Mouse (Mus musculus): ENCODE data around the gene Rara. TPM values are rescaled to one million over a fixed set of nuclear protein-coding genes. Genes with fewer than 3 reads are reported as not detected.

Rara gene
- polyA plus RNA-seq, 1 experiment from 2014 or later = 33.4 TPM

GRCm38 (mm10) chr11:98904577-98904976 lies 23.0 kb upstream of the Rara start:
- ATAC-seq (ENCODE audit: insufficient number of reproducible peaks, insufficient read depth, low FRiP score, low read depth) = no peak
- H3K27me3 ChIP-seq (ENCODE audit: control insufficient read depth, insufficient read depth, low read length) = no peaks in the 10 kb centered on the region
- H3K36me3 ChIP-seq (ENCODE audit: control insufficient read depth, insufficient read depth, low read length) = peaks cover 35% of the 10 kb centered on the region
- peaks cover 24 to 47% of the 10 kb centered on the region in 2 experiments for H3K4me1 ChIP-seq (ENCODE audit: control insufficient read depth in 2 of 2, insufficient read depth in 2 of 2, low read length in 2 of 2)
- WGBS = 48% methylated on average over 2 of the region's 2 CpGs
- peak overlapping the region; percentile 33 to 54 for H3K27ac ChIP-seq (replicated peaks in 1 of 2; ENCODE audit: control insufficient read depth in 1 of 2, insufficient read depth in 1 of 2, low read depth in 2 of 2, low read length in 2 of 2)
- no peak overlapping the region for H3K9ac ChIP-seq (ENCODE audit: low read length)
- no peak overlapping the region for H3K4me3 ChIP-seq (ENCODE audit: control insufficient read depth in 1 of 2, insufficient read depth in 1 of 2, low read depth in 1 of 2, low read length in 2 of 2)
- H3K9me3 ChIP-seq (ENCODE audit: control insufficient read depth, low read length) = no peaks in the 10 kb centered on the region
- no peak overlapping the region for H3K4me2 ChIP-seq (ENCODE audit: low read length)

GRCm38 (mm10) chr11:98905033-98905432 lies 22.6 kb upstream of the Rara start:
- H3K4me1 ChIP-seq (ENCODE audit: control insufficient read depth in 2 of 2, insufficient read depth in 2 of 2, low read length in 2 of 2) = peaks cover 24 to 50% of the 10 kb centered on the region in 2 experiments
- 33% methylated on average over 7 of the region's 7 CpGs for WGBS

GRCm38 (mm10) chr11:98905583-98905982 lies 22.0 kb upstream of the Rara start:
- Histone ChIP-seq H3K4me1 (ENCODE audit: control insufficient read depth in 2 of 2, insufficient read depth in 2 of 2, low read length in 2 of 2) (peaks cover 24 to 52% of the 10 kb centered on the region in 2 experiments), H3K36me3 (ENCODE audit: control insufficient read depth, insufficient read depth, low read length) (peaks cover 27% of the 10 kb centered on the region), H3K9ac (ENCODE audit: low read length) (no peak overlapping the region), H3K4me2 (ENCODE audit: low read length) (no peak overlapping the region), H3K4me3 (ENCODE audit: control insufficient read depth in 1 of 2, insufficient read depth in 1 of 2, low read depth in 1 of 2, low read length in 2 of 2) (no peak overlapping the region), H3K9me3 (ENCODE audit: control insufficient read depth, low read length) (no peaks in the 10 kb centered on the region), H3K27ac (replicated peaks in 1 of 2; ENCODE audit: control insufficient read depth in 1 of 2, insufficient read depth in 1 of 2, low read depth in 2 of 2, low read length in 2 of 2) (0 out of 4 replicates have a peak overlapping the region, but pooled peaks of 1 of the 2 experiments have one; percentile 39), H3K27me3 (ENCODE audit: control insufficient read depth, insufficient read depth, low read length) (no peaks in the 10 kb centered on the region)
- WGBS = 65% methylated on average over 4 of the region's 4 CpGs
- no peak for ATAC-seq (ENCODE audit: insufficient number of reproducible peaks, insufficient read depth, low FRiP score, low read depth)

More at GRCm38 (mm10) chr11:98905033-98905432, 22.6 kb upstream of the Rara start:
- ATAC-seq (ENCODE audit: insufficient number of reproducible peaks, insufficient read depth, low FRiP score, low read depth) = no peak
- H3K4me2 ChIP-seq (ENCODE audit: low read length) = no peak overlapping the region
- H3K27me3 ChIP-seq (ENCODE audit: control insufficient read depth, insufficient read depth, low read length) = no peaks in the 10 kb centered on the region
- H3K9me3 ChIP-seq (ENCODE audit: control insufficient read depth, low read length) = no peaks in the 10 kb centered on the region
- no peak overlapping the region for H3K9ac ChIP-seq (ENCODE audit: low read length)
- no peak overlapping the region for H3K4me3 ChIP-seq (ENCODE audit: control insufficient read depth in 1 of 2, insufficient read depth in 1 of 2, low read depth in 1 of 2, low read length in 2 of 2)
- peak overlapping the region in 1 of 2 experiments; percentile 54; a peak in 2 of 4 replicates for H3K27ac ChIP-seq (replicated peaks in 1 of 2; ENCODE audit: control insufficient read depth in 1 of 2, insufficient read depth in 1 of 2, low read depth in 2 of 2, low read length in 2 of 2)
- peaks cover 30% of the 10 kb centered on the region for H3K36me3 ChIP-seq (ENCODE audit: control insufficient read depth, insufficient read depth, low read length)

DNA sequence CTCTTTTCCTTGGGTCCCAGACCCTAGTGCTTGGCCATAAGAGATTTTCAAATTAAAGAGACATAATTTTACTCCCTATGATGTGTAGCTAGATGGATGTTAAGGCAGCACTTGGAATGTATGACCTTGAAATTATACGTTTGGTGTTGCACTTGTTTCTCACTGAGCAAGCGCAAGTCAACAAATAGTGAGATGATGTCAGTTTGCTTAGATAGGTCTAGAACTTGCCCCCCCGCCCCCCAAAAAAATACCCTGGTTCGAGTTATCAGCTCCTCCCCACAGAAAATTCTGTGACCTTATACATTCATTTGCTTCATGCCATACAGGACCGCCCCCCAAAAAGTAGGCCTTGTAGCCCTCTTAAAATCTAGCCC lies 20.6 kb upstream of the Rara start:
- Histone ChIP-seq H3K36me3 (ENCODE audit: control insufficient read depth, insufficient read depth, low read length) (peaks cover 22% of the 10 kb centered on the region), H3K27ac (replicated peaks in 1 of 2; ENCODE audit: control insufficient read depth in 1 of 2, insufficient read depth in 1 of 2, low read depth in 2 of 2, low read length in 2 of 2) (no peak overlapping the region; a peak in 1 of 4 replicates), H3K4me3 (ENCODE audit: control insufficient read depth in 1 of 2, insufficient read depth in 1 of 2, low read depth in 1 of 2, low read length in 2 of 2) (peak overlapping the region; percentile 18 to 65; a peak in 3 of 4 replicates), H3K4me2 (ENCODE audit: low read length) (peak overlapping the region; percentile 64), H3K4me1 (ENCODE audit: control insufficient read depth in 2 of 2, insufficient read depth in 2 of 2, low read length in 2 of 2) (peaks cover 24 to 49% of the 10 kb centered on the region in 2 experiments), H3K27me3 (ENCODE audit: control insufficient read depth, insufficient read depth, low read length) (no peaks in the 10 kb centered on the region), H3K9ac (ENCODE audit: low read length) (no peak overlapping the region; the same call in 1 of the 2 replicates), H3K9me3 (ENCODE audit: control insufficient read depth, low read length) (no peaks in the 10 kb centered on the region)
- no peak for ATAC-seq (ENCODE audit: insufficient number of reproducible peaks, insufficient read depth, low FRiP score, low read depth)
- WGBS = 54% methylated on average over 5 of the region's 5 CpGs

DNA sequence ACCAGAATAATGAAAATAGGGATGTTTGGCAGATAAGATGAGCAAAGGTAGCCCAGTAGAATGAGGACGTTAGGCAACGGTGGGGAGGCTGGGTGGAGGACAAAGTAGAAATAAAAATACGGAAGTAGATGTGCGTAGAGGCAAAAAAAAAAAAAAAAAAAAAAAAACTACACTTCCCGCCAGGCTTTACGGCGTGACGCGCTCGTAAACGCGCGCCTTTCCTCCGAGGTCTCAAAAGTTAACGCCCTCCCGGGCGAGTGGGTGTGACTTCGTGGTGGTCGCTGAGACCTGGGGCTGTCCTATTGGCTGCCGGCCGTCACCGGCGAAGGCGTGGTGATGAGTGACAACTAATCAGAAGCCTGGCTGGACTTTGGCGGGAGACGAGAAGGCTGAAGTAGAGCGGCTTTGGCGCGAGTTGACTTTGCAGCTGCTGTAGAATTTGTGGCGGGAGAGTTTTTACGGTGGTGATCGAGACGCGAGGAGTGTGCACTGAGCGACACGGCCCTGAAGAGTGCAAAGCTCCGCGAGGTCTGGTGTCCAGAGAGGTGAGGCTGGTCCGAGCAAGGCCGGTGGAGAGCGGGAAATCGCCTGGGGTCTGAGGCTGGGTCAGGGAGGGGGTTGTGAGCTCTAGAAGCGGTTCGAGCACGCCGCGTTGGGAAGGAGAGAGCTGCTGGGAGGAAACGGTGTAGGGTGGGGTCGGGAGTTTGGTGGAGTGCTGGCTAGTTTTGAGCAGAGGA lies 20.0 kb upstream of the Rara start, which contains the start of gene Cdc6:
Gene Cdc6, plus strand, starts transcription at position 365 of the 737 bp plus-strand sequence.
- ATAC-seq (ENCODE audit: insufficient number of reproducible peaks, insufficient read depth, low FRiP score, low read depth) = peak; percentile 93
- H3K4me3 ChIP-seq (ENCODE audit: control insufficient read depth in 1 of 2, insufficient read depth in 1 of 2, low read depth in 1 of 2, low read length in 2 of 2) = peak within 1 kb of the TSS; percentile 62 to 65
- H3K27ac ChIP-seq (replicated peaks in 1 of 2; ENCODE audit: control insufficient read depth in 1 of 2, insufficient read depth in 1 of 2, low read depth in 2 of 2, low read length in 2 of 2) = peak within 1 kb of the TSS in 1 of 2 experiments; percentile 11; a peak in 1 of 4 replicates
- peak within 1 kb of the TSS; percentile 92 for H3K4me2 ChIP-seq (ENCODE audit: low read length)
- H3K36me3 ChIP-seq (ENCODE audit: control insufficient read depth, insufficient read depth, low read length) = peaks cover 27% of the 10 kb centered on the region
- no peaks in the 10 kb centered on the region for H3K9me3 ChIP-seq (ENCODE audit: control insufficient read depth, low read length)
- H3K27me3 ChIP-seq (ENCODE audit: control insufficient read depth, insufficient read depth, low read length) = no peaks in the 10 kb centered on the region
- H3K9ac ChIP-seq (ENCODE audit: low read length) = peak within 1 kb of the TSS; percentile 76
- peaks cover 20 to 43% of the 10 kb centered on the region in 2 experiments for H3K4me1 ChIP-seq (ENCODE audit: control insufficient read depth in 2 of 2, insufficient read depth in 2 of 2, low read length in 2 of 2)
- WGBS = 0% methylated on average over 49 of the region's 49 CpGs

DNA sequence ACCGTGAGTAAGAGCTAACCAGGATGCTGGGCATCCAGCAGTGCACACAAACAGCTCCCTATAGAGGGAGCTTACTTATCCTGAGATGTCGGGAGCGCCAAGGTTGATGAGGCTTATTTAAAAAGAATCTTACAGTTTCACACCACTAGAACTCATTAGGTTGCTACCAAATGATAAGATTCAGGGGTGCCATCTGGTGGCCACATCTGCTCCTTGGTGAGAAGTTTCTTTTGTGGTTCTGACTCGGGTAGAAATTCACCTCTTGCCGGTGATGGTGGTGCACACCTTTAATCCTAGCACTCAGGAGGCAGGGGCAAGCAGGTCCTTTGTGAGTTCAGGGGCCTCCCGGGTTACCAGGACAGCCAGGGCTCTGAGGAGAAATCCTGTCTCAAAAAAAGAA lies 18.0 kb upstream of the Rara start:
- ATAC-seq (ENCODE audit: insufficient number of reproducible peaks, insufficient read depth, low FRiP score, low read depth) = no peak
- peaks cover 46% of the 10 kb centered on the region for H3K36me3 ChIP-seq (ENCODE audit: control insufficient read depth, insufficient read depth, low read length)
- H3K27me3 ChIP-seq (ENCODE audit: control insufficient read depth, insufficient read depth, low read length) = no peaks in the 10 kb centered on the region
- no peaks in the 10 kb centered on the region for H3K9me3 ChIP-seq (ENCODE audit: control insufficient read depth, low read length)
- WGBS = 25% methylated on average over 6 of the region's 6 CpGs
- no peak overlapping the region for H3K27ac ChIP-seq (replicated peaks in 1 of 2; ENCODE audit: control insufficient read depth in 1 of 2, insufficient read depth in 1 of 2, low read depth in 2 of 2, low read length in 2 of 2)
- H3K9ac ChIP-seq (ENCODE audit: low read length) = peak overlapping the region; percentile 76
- peak overlapping the region; percentile 92 for H3K4me2 ChIP-seq (ENCODE audit: low read length)
- peaks cover 9 to 31% of the 10 kb centered on the region in 2 experiments for H3K4me1 ChIP-seq (ENCODE audit: control insufficient read depth in 2 of 2, insufficient read depth in 2 of 2, low read length in 2 of 2)
- H3K4me3 ChIP-seq (ENCODE audit: control insufficient read depth in 1 of 2, insufficient read depth in 1 of 2, low read depth in 1 of 2, low read length in 2 of 2) = peak overlapping the region; percentile 12 to 65; a peak in 3 of 4 replicates

DNA sequence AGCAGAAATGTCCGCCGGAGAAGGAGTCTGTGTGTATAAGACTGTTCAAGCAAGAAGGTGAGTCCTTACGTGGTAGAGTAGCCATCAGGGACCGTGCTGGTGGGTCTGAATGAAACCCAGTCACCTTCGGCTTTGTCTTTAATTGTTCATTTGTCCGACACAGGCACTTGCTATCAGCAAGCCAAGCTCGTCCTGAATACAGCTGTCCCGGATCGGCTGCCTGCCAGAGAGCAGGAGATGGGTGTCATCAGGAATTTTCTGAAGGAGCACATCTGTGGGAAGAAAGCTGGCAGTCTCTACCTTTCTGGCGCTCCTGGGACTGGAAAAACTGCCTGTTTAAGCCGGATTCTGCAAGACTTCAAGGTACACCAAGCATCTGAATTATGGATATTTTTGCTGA lies 17.2 kb upstream of the Rara start:
- Histone ChIP-seq H3K36me3 (ENCODE audit: control insufficient read depth, insufficient read depth, low read length) (peaks cover 51% of the 10 kb centered on the region), H3K27me3 (ENCODE audit: control insufficient read depth, insufficient read depth, low read length) (no peaks in the 10 kb centered on the region), H3K9ac (ENCODE audit: low read length) (no peak overlapping the region), H3K4me3 (ENCODE audit: control insufficient read depth in 1 of 2, insufficient read depth in 1 of 2, low read depth in 1 of 2, low read length in 2 of 2) (no peak overlapping the region), H3K4me1 (ENCODE audit: control insufficient read depth in 2 of 2, insufficient read depth in 2 of 2, low read length in 2 of 2) (peaks cover 9 to 24% of the 10 kb centered on the region in 2 experiments), H3K4me2 (ENCODE audit: low read length) (peak overlapping the region; percentile 92), H3K9me3 (ENCODE audit: control insufficient read depth, low read length) (no peaks in the 10 kb centered on the region), H3K27ac (replicated peaks in 1 of 2; ENCODE audit: control insufficient read depth in 1 of 2, insufficient read depth in 1 of 2, low read depth in 2 of 2, low read length in 2 of 2) (no peak overlapping the region)
- no peak for ATAC-seq (ENCODE audit: insufficient number of reproducible peaks, insufficient read depth, low FRiP score, low read depth)
- WGBS = 71% methylated on average over 11 of the region's 11 CpGs
